In genomic region chr2:25587290-25587689, GRCm38 (mm10) we compare ENCODE assay signal across 22 mouse cellular contexts. TPM values are rescaled to one million over a fixed set of nuclear protein-coding genes. Genes with fewer than 3 reads are reported as not detected.
DNase-seq lines count a peak whose midpoint lies in the region; TF ChIP-seq lines count a peak whose summit lies in the region.
"Had no signal": no experiment of that assay in that cellular context is flagged by ENCODE, and none has a peak within 500 bp of the region (broad histone marks: within the 10 kb centered on the region; RNA-seq: fewer than 3 reads in every experiment).

No protein-coding gene starts in this region.

- no peak for TF ChIP-seq CTCF in layer of hippocampus, adult 2 months (conservative IDR thresholded peaks at IDR 0.05)

- H3K4me3 ChIP-seq in layer of hippocampus, adult 2 months: no peak overlapping the region
- H3K4me3 ChIP-seq: embryonic facial prominence, embryonic 13.5 days; embryonic facial prominence, embryonic 15.5 days; erythroblast, embryonic 14.5 days; forebrain, embryonic 10.5 days; forebrain, embryonic 12.5 days had no signal

- H3K27ac ChIP-seq in layer of hippocampus, adult 2 months: 0 out of 2 replicates have a peak overlapping the region, but pooled peaks have one; percentile 47
- H3K27ac ChIP-seq: embryonic facial prominence, embryonic 13.5 days; embryonic facial prominence, embryonic 15.5 days; forebrain, embryonic 10.5 days; forebrain, embryonic 12.5 days had no signal

- DNase-seq in heart, adult 11 months: peak; percentile 89
- DNase-seq in heart, postnatal 4 days: no peak
- no peak for DNase-seq in layer of hippocampus, adult 2 months (ENCODE audit: low spot score in 2 of 2)
- DNase-seq in layer of hippocampus, postnatal 25 days (ENCODE audit: extremely low spot score in 1 of 2, low spot score in 1 of 2): no peak
- DNase-seq in thymus, postnatal 4 days: peak; percentile 6
- DNase-seq in thymus, postnatal 10 days (ENCODE audit: low spot score in 2 of 2): no peak
- DNase-seq in ovary, postnatal 14 days (ENCODE audit: low spot score): no peak
- DNase-seq: adrenal gland, adult 2 months; adrenal gland, postnatal 10 days; adrenal gland, postnatal 25 days; B cell, adult 2 months; cerebellum, adult 11 months; cerebellum, adult 18-20 months; cerebellum, adult 8-10 months; cerebellum, postnatal 14 days; cerebellum, postnatal 36 days; embryo, embryonic 11 days had no signal

RNA-seq across cellular contexts. Expression of gene Ajm1, which starts 5.7 kb away (rescaled TPM):
- under 1 TPM; 0.14 to 0.41 TPM for total RNA-seq in heart, postnatal 4 days (2021)
- 100 to 1,000 TPM; 106 to 120 TPM for total RNA-seq in layer of hippocampus, adult 2 months (2021)
- 100 to 1,000 TPM; 104 to 117 TPM for total RNA-seq in layer of hippocampus, postnatal 25 days (2021)

RNA-seq across cellular contexts. Expression of gene Phpt1, which starts 12.3 kb away (rescaled TPM):
- total RNA-seq in heart, postnatal 4 days (2021): 100 to 1,000 TPM; 100 to 101 TPM
- 10 to 100 TPM; 59.1 to 67.5 TPM for total RNA-seq in layer of hippocampus, adult 2 months (2021)
- 10 to 100 TPM; 67.9 to 75.4 TPM for total RNA-seq in layer of hippocampus, postnatal 25 days (2021)

RNA-seq across cellular contexts. Expression of gene Mamdc4, which starts 12.6 kb away (rescaled TPM):
- 1 to 10 TPM; 1.4 to 2.3 TPM for total RNA-seq in heart, postnatal 4 days (2021)
- total RNA-seq in layer of hippocampus, adult 2 months (2021): 1 to 10 TPM; 2.8 to 3.5 TPM
- total RNA-seq in layer of hippocampus, postnatal 25 days (2021): 1 to 10 TPM; 1.9 to 2.3 TPM

RNA-seq across cellular contexts. Expression of gene Rabl6, which starts 21.0 kb away (rescaled TPM):
- total RNA-seq in heart, postnatal 4 days (2021): 10 to 100 TPM; 51.4 to 61.5 TPM
- 100 to 1,000 TPM; 149 to 151 TPM for total RNA-seq in layer of hippocampus, adult 2 months (2021)
- total RNA-seq in layer of hippocampus, postnatal 25 days (2021): 100 to 1,000 TPM; 128 to 145 TPM

RNA-seq across cellular contexts. Expression of gene Edf1, which starts 29.6 kb away (rescaled TPM):
- total RNA-seq in heart, postnatal 4 days (2021): 100 to 1,000 TPM; 151 to 152 TPM
- total RNA-seq in layer of hippocampus, adult 2 months (2021): 100 to 1,000 TPM; 193 to 200 TPM
- total RNA-seq in layer of hippocampus, postnatal 25 days (2021): 100 to 1,000 TPM; 211 to 232 TPM

Comparison
In these comparisons a context has a peak if more than half of its experiments do, and no peak if none do; other contexts are left out.
1. DNase-seq: peak in heart, adult 11 months (single experiment) and thymus, postnatal 4 days (single experiment); none in heart, postnatal 4 days (single experiment), layer of hippocampus, adult 2 months (0 of 2), layer of hippocampus, postnatal 25 days (0 of 2), thymus, postnatal 10 days (0 of 2) and ovary, postnatal 14 days (single experiment).
2. RNA of gene Ajm1, which starts 5.7 kb away (total RNA-seq): 106 to 120 TPM in layer of hippocampus, adult 2 months and 104 to 117 TPM in layer of hippocampus, postnatal 25 days; 0.14 to 0.41 TPM in heart, postnatal 4 days; every median in the first group is over 10 times any median in the second.